In the genomic region with DNA sequence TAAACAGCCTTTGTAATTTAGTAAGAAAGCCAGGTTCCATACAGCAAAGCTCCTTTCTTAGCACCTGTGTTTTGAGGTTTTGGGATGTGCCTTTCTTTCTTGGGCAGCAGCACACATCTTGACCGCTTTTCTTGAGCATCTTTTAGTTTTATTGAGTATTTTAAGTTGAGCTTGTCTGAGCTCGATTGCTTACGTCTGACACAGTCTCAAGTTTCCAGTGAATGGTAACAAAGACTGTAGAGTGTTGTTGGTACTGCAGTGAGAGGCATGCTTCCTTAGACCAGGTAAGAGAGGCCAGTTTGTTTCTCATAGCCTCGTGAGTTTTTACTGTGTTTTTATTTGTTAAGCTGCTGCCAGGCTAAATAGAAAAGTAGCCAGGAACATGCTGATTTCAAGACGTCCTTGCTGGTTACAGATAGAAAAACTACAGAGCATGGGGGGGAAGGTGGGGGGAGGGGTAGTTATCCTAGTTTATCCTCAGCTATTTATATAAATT, we compare ENCODE assay signal across 8 mouse cellular contexts.
DNase-seq lines count a peak whose midpoint lies in the region; TF ChIP-seq lines count a peak whose summit lies in the region.

No protein-coding gene starts in this region.

- H3K27ac ChIP-seq in spleen, adult 2 months (ENCODE audit: insufficient read depth, low read length), result no peak overlapping the region
- H3K27ac ChIP-seq in kidney, adult 2 months (ENCODE audit: insufficient read depth, low read depth, low read length), result no peak overlapping the region

- H3K36me3 ChIP-seq in spleen, adult 2 months (ENCODE audit: control insufficient read depth, insufficient read depth, low read length), result no peaks in the 10 kb centered on the region
- H3K36me3 ChIP-seq in kidney, adult 2 months (ENCODE audit: control insufficient read depth, insufficient read depth, low read length), result no peaks in the 10 kb centered on the region
- H3K36me3 ChIP-seq in splenic B cell, adult 2 months (ENCODE audit: control insufficient read depth, insufficient read depth, low read length, poor library complexity, severe bottlenecking), result no peaks in the 10 kb centered on the region

- no peaks in the 10 kb centered on the region for H3K27me3 ChIP-seq in spleen, adult 2 months (ENCODE audit: control insufficient read depth, insufficient read depth, low read length)
- H3K27me3 ChIP-seq in kidney, adult 2 months (replicated peaks; ENCODE audit: control insufficient read depth, insufficient read depth, low read length), result no peaks in the 10 kb centered on the region
- no peaks in the 10 kb centered on the region for H3K27me3 ChIP-seq in splenic B cell, adult 2 months (ENCODE audit: control insufficient read depth, insufficient read depth, low read length, poor library complexity, severe bottlenecking)

- H3K4me1 ChIP-seq in spleen, adult 2 months (ENCODE audit: control insufficient read depth, insufficient read depth, insufficient read length), result no peaks in the 10 kb centered on the region
- H3K4me1 ChIP-seq in kidney, adult 2 months (ENCODE audit: control insufficient read depth, insufficient read depth, low read length), result peaks cover 4% of the 10 kb centered on the region; the same call in 1 of the 2 replicates

- no peak for TF ChIP-seq POLR2A in spleen, adult 2 months (IDR thresholded peaks at IDR 0.05; ENCODE audit: low read depth, low read length)
- TF ChIP-seq POLR2A in kidney, adult 2 months (IDR thresholded peaks at IDR 0.05; ENCODE audit: low read depth, low read length), result no peak

- peak overlapping the region; percentile 6; the same call in 1 of the 2 replicates for H3K4me3 ChIP-seq in spleen, adult 2 months (ENCODE audit: extremely low read depth, insufficient read depth, insufficient read length)
- no peak overlapping the region for H3K4me3 ChIP-seq in kidney, adult 2 months (ENCODE audit: insufficient read depth, low read depth, low read length)

- no peak for TF ChIP-seq CTCF in spleen, adult 2 months (IDR thresholded peaks at IDR 0.05; ENCODE audit: extremely low read depth, insufficient read depth, insufficient read length, insufficient replicate concordance)
- TF ChIP-seq CTCF in kidney, adult 2 months (conservative IDR thresholded peaks at IDR 0.05; ENCODE audit: insufficient read depth, insufficient read length, low read depth, low read length), result no peak

- WGBS in spleen, adult 2 months, result 13% methylated on average over 5 of the region's 5 CpGs
- 10% methylated on average over 5 of the region's 5 CpGs for WGBS in kidney, adult 2 months

- peak in 1 of 2 experiments; percentile 25 for DNase-seq in spleen, adult 2 months (ENCODE audit: low read depth in 1 of 2, low spot score in 2 of 2)
- DNase-seq in spleen, postnatal 14 days (ENCODE audit: low spot score in 2 of 2), result no peak
- peak; percentile 42 for DNase-seq in c-Kit-positive CD71-negative TER-119-negative erythroid progenitor cells, embryonic 14.5 days (ENCODE audit: low read depth)
- peak; percentile 85 for DNase-seq in forelimb bud, embryonic 11.5 days (ENCODE audit: low read depth, low spot score)
- peak; percentile 25 for DNase-seq in kidney, adult 2 months
- peak; percentile 43 for DNase-seq in lung, postnatal 10 days
- peak; percentile 63 for DNase-seq in splenic B cell, adult 2 months (ENCODE audit: low read depth, low spot score)
- no peak for DNase-seq in layer of hippocampus, postnatal 25 days (ENCODE audit: extremely low spot score in 1 of 2, low spot score in 1 of 2)

Comparison
In these comparisons a context has a peak if more than half of its experiments do, and no peak if none do; other contexts are left out.
1. DNase-seq: peak in c-Kit-positive CD71-negative TER-119-negative erythroid progenitor cells, embryonic 14.5 days (single experiment), forelimb bud, embryonic 11.5 days (single experiment), kidney, adult 2 months (single experiment), lung, postnatal 10 days (single experiment) and splenic B cell, adult 2 months (single experiment); none in spleen, postnatal 14 days (0 of 2) and layer of hippocampus, postnatal 25 days (0 of 2).